Mouse (Mus musculus): ENCODE results near the gene Bckdhb. TPM values are rescaled to one million over a fixed set of nuclear protein-coding genes. Genes with fewer than 3 reads are reported as not detected.
"Not testable (repeated sequence)": the region's sequence is repeated elsewhere in the genome, so short reads cannot be mapped to it uniquely, and the experiment has no call there.

Gene Bckdhb
- polyA plus RNA-seq, 1 experiment = 5.4 TPM

DNA sequence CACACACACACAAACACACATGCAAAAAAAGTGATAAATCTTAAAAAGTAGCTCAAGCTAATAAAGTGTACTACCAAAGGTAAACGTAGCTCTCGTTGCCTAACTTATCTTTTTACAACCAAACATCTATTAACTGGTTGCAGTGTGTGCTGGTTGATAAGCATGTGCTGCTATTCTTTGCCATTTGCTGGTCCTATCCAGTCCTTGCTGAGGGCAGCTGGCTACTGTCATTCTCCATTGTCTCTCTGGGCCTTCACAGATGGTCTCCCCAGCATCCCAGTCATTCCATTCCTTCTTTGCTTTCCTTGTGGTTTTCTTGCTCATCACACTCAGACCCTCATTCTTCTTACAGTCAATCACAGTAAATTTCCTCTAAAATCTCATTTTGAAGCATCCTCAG lies 50.9 kb downstream of the Bckdhb start:
- no peak for DNase-seq (ENCODE audit: low read depth in 1 of 2, low spot score in 2 of 2)
- no peak overlapping the region for H3K4me3 ChIP-seq (ENCODE audit: extremely low read depth, insufficient read depth, insufficient read length)
- no peaks in the 10 kb centered on the region for H3K36me3 ChIP-seq (ENCODE audit: control insufficient read depth, insufficient read depth, low read length)
- H3K27me3 ChIP-seq (ENCODE audit: control insufficient read depth, insufficient read depth, low read length) = no peaks in the 10 kb centered on the region
- TF ChIP-seq POLR2A (IDR thresholded peaks at IDR 0.05; ENCODE audit: low read depth, low read length) = no peak
- TF ChIP-seq CTCF (IDR thresholded peaks at IDR 0.05; ENCODE audit: extremely low read depth, insufficient read depth, insufficient read length, insufficient replicate concordance) = no peak
- no peaks in the 10 kb centered on the region for H3K4me1 ChIP-seq (ENCODE audit: control insufficient read depth, insufficient read depth, insufficient read length)
- 87% methylated on average over 2 of the region's 2 CpGs for WGBS
- H3K27ac ChIP-seq (ENCODE audit: insufficient read depth, low read length) = no peak overlapping the region

DNA sequence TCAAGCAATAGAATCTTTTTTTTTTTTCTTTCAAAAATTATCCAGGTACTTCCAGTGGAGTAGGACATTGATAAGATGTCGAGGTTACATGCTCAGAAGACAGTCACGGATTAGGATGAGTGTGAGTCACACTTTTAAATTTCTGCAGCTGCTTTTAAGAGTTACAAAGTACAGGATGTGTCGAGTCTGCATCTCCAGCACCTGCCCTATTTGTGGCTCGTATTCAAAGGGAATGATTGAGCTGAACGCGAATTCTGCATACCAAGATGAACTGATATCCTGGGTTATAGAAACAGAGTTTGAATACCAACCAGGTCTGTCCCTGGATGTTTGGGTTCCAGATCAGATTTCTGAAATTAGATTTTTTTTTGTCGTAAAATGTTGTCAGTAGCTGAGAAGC lies 56.3 kb downstream of the Bckdhb start:
- Histone ChIP-seq H3K27me3 (ENCODE audit: control insufficient read depth, insufficient read depth, low read length) (no peaks in the 10 kb centered on the region), H3K36me3 (ENCODE audit: control insufficient read depth, insufficient read depth, low read length) (no peaks in the 10 kb centered on the region; the same call in 1 of the 2 replicates), H3K27ac (ENCODE audit: insufficient read depth, low read length) (no peak overlapping the region), H3K4me1 (ENCODE audit: control insufficient read depth, insufficient read depth, insufficient read length) (no peaks in the 10 kb centered on the region), H3K4me3 (ENCODE audit: extremely low read depth, insufficient read depth, insufficient read length) (no peak overlapping the region)
- TF ChIP-seq POLR2A (IDR thresholded peaks at IDR 0.05; ENCODE audit: low read depth, low read length) (no peak), CTCF (IDR thresholded peaks at IDR 0.05; ENCODE audit: extremely low read depth, insufficient read depth, insufficient read length, insufficient replicate concordance) (no peak)
- WGBS = 90% methylated on average over 7 of the region's 7 CpGs
- DNase-seq (ENCODE audit: low read depth in 1 of 2, low spot score in 2 of 2) = no peak

DNA sequence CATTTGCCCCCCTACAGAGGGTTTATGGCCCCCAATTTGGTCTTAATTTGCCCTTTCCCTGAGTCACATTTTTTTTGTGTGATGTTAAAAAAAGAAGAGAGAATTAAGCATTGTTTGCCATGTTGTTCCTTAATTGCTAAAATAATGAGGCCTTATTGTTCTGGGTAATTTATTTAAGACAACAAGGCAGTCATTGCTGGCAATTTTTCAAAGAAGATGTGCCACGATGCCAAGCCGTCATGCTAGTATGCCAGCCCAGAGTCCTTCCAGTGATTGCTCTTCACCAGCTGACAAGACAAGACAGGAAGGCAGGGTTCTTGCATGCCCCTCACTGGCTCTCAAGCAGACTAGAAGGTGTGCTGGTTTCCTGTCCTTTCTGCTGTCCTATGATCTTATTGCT lies 84.0 kb downstream of the Bckdhb start:
- WGBS = 91% methylated on average over 2 of the region's 2 CpGs
- TF ChIP-seq POLR2A (IDR thresholded peaks at IDR 0.05; ENCODE audit: low read depth, low read length) (no peak), CTCF (IDR thresholded peaks at IDR 0.05; ENCODE audit: extremely low read depth, insufficient read depth, insufficient read length, insufficient replicate concordance) (no peak)
- H3K36me3 ChIP-seq (ENCODE audit: control insufficient read depth, insufficient read depth, low read length) = no peaks in the 10 kb centered on the region
- H3K27ac ChIP-seq (ENCODE audit: insufficient read depth, low read length) = no peak overlapping the region
- H3K27me3 ChIP-seq (ENCODE audit: control insufficient read depth, insufficient read depth, low read length) = no peaks in the 10 kb centered on the region
- H3K4me1 ChIP-seq (ENCODE audit: control insufficient read depth, insufficient read depth, insufficient read length) = no peaks in the 10 kb centered on the region
- no peak overlapping the region for H3K4me3 ChIP-seq (ENCODE audit: extremely low read depth, insufficient read depth, insufficient read length)
- no peak for DNase-seq (ENCODE audit: low read depth in 1 of 2, low spot score in 2 of 2)

DNA sequence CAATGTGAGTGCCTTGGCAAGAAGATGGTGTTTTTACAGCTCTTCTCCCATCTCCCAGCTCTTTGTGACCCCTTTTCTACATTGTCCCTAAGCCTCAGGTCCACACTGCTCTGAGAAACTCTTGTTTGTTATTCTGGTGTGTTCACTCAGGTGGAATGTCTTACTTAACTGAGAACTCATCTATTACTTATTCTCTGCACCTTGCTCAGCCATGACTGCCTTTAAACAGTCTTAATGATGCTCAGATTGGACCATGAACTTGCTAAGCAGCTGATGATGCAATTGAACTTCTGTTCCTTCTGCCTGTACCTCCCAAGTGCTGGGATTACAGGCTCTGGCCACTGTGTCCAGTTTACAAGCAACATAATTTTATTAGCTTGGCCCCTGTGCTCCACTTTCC lies 86.2 kb downstream of the Bckdhb start:
- no peaks in the 10 kb centered on the region for H3K36me3 ChIP-seq (ENCODE audit: control insufficient read depth, insufficient read depth, low read length)
- H3K27ac ChIP-seq (ENCODE audit: insufficient read depth, low read length) = no peak overlapping the region
- no peak for DNase-seq (ENCODE audit: low read depth in 1 of 2, low spot score in 2 of 2)
- no peaks in the 10 kb centered on the region for H3K27me3 ChIP-seq (ENCODE audit: control insufficient read depth, insufficient read depth, low read length)
- no peak overlapping the region for H3K4me3 ChIP-seq (ENCODE audit: extremely low read depth, insufficient read depth, insufficient read length)
- TF ChIP-seq CTCF (IDR thresholded peaks at IDR 0.05; ENCODE audit: extremely low read depth, insufficient read depth, insufficient read length, insufficient replicate concordance) (no peak), POLR2A (IDR thresholded peaks at IDR 0.05; ENCODE audit: low read depth, low read length) (no peak)
- no peaks in the 10 kb centered on the region for H3K4me1 ChIP-seq (ENCODE audit: control insufficient read depth, insufficient read depth, insufficient read length)

DNA sequence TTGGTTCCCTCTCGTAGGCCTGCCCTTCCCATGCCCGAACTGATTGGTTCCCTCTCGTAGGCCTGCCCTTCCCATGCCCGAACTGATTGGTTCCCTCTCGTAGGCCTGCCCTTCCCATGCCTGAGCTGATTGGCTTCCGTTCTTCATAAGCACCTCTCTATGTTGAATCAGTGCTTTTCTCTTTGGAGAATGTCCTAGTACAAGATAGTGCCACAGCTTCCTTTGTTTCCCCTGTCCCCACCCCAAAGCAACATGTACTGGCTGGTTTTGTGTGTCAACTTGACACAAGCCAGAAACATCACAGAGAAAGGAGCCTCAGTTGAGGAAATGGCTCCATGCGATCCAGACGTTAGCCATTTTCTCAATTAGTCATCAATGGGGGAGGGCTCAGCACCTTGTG lies 93.2 kb downstream of the Bckdhb start:
- not testable (repeated sequence) for H3K36me3 ChIP-seq (ENCODE audit: control insufficient read depth, insufficient read depth, low read length); H3K27me3 ChIP-seq (ENCODE audit: control insufficient read depth, insufficient read depth, low read length); H3K4me3 ChIP-seq (ENCODE audit: extremely low read depth, insufficient read depth, insufficient read length); H3K27ac ChIP-seq (ENCODE audit: insufficient read depth, low read length); H3K4me1 ChIP-seq (ENCODE audit: control insufficient read depth, insufficient read depth, insufficient read length); DNase-seq (ENCODE audit: low read depth in 1 of 2, low spot score in 2 of 2)
- 89% methylated on average over 8 of the region's 8 CpGs for WGBS

DNA sequence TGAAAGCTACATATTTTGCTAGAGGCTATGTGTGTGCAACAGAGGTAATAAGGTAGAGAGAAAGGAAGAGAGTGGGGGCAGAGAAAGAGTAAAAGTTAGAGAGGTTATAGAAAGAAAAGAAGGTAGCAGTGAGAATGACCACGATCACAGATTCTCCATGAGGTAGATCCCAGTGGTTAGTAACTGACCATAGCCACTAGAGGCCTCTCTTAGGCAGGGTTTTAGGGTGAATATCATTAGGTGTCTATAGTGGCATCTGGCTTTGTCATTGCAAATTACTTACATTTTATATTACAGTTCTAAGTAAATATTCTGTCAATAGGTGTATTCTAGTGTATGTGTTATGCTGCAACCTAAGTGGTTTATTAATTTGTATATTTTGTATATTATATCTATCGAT lies 94.7 kb downstream of the Bckdhb start:
- WGBS = 60% methylated on average over 2 of the region's 2 CpGs
- DNase-seq (ENCODE audit: low read depth in 1 of 2, low spot score in 2 of 2) = no peak
- no peaks in the 10 kb centered on the region for H3K27me3 ChIP-seq (ENCODE audit: control insufficient read depth, insufficient read depth, low read length)
- no peaks in the 10 kb centered on the region for H3K36me3 ChIP-seq (ENCODE audit: control insufficient read depth, insufficient read depth, low read length)
- no peak overlapping the region for H3K4me3 ChIP-seq (ENCODE audit: extremely low read depth, insufficient read depth, insufficient read length)
- no peak for TF ChIP-seq POLR2A (IDR thresholded peaks at IDR 0.05; ENCODE audit: low read depth, low read length)
- TF ChIP-seq CTCF (IDR thresholded peaks at IDR 0.05; ENCODE audit: extremely low read depth, insufficient read depth, insufficient read length, insufficient replicate concordance) = peak; percentile 15; the same call in 1 of the 2 replicates
- H3K4me1 ChIP-seq (ENCODE audit: control insufficient read depth, insufficient read depth, insufficient read length) = no peaks in the 10 kb centered on the region
- no peak overlapping the region for H3K27ac ChIP-seq (ENCODE audit: insufficient read depth, low read length)

DNA sequence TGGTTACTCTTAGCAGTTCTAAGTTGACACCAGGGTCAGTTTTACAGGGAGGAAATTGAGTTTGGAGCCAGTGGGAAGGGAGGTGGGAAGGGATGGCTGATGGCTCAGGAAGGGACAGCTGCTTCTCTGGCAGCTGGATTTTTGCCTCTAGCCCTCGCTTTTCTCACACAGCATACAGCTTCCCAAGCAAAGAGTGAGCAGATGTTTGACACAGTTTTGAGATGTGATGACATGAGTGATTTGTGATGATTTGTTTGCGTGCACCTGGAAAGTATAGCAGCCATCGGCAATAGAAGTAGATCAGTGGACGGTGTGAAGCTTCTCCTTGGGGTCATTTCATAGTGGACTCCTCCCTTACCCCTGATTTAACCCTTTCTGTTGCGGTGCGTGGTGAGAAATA lies 96.2 kb downstream of the Bckdhb start:
- H3K4me1 ChIP-seq (ENCODE audit: control insufficient read depth, insufficient read depth, insufficient read length) = no peaks in the 10 kb centered on the region
- no peaks in the 10 kb centered on the region for H3K27me3 ChIP-seq (ENCODE audit: control insufficient read depth, insufficient read depth, low read length)
- no peak overlapping the region for H3K4me3 ChIP-seq (ENCODE audit: extremely low read depth, insufficient read depth, insufficient read length)
- H3K36me3 ChIP-seq (ENCODE audit: control insufficient read depth, insufficient read depth, low read length) = no peaks in the 10 kb centered on the region
- TF ChIP-seq CTCF (IDR thresholded peaks at IDR 0.05; ENCODE audit: extremely low read depth, insufficient read depth, insufficient read length, insufficient replicate concordance) (no peak), POLR2A (IDR thresholded peaks at IDR 0.05; ENCODE audit: low read depth, low read length) (no peak)
- no peak for DNase-seq (ENCODE audit: low read depth in 1 of 2, low spot score in 2 of 2)
- no peak overlapping the region for H3K27ac ChIP-seq (ENCODE audit: insufficient read depth, low read length)
- 91% methylated on average over 6 of the region's 6 CpGs for WGBS

Data from spleen, adult 2 months (tissue).